Mouse (Mus musculus): ENCODE results near the gene Tapt1.

DNA sequence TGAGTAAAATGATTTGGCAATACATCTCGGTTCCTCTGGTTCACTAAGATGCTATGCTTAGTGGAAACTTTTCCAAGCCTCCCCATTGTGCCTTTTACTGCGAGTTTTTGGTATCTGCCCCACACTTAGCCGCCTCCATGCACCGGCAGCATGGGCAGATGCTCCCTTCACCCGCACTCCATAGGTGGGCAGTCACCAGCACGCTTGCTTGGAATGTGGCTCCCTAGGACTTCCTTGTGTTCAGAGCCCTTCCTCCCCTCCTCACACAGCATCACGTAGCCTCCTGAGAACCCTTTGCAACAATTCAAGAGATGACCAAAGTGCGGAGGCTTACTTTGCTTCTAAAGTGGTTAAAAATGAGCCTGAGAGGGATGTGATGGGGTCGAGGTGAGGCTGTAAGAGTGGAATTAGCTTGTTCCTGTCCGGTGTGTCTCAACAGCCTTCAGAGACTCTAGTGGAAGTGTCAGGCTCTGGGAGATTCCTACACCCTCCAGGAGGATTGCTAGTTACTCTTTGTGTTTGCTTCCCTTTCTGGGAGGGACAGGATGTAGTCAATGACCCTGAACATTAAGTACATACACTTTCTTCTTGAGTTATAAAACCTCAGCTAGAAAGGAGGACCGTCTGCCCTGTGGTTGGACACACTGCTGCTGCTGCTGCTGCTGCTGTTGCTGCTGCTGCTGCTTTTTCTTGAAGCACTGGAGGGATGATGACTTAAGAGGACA, 20.2 kb upstream of the Tapt1 start:
- no peak for TF ChIP-seq CTCF (IDR thresholded peaks at IDR 0.05)
- TF ChIP-seq EP300 (IDR thresholded peaks at IDR 0.05; ENCODE audit: insufficient read depth, low read depth, low read length) = no peak
- TF ChIP-seq POLR2A (IDR thresholded peaks at IDR 0.05; ENCODE audit: insufficient read depth, low read depth, low read length) = no peak

Measured in heart, adult 2 months (tissue).